Mouse (Mus musculus): ENCODE results near the gene Adipor2.

The Adipor2 gene

GRCm38 (mm10) chr6:119307867-119308413 lies 109.6 kb downstream of the Adipor2 start:
- no peak for DNase-seq

- DNase-seq, result no peak
These were observed 114.2 kb downstream of the Adipor2 start for GRCm38 (mm10) chr6:119303331-119303730.
